Mouse (Mus musculus): ENCODE measurements around the gene Fgf13.

Gene Fgf13

GRCm38 (mm10) chrX:59567695-59568431 lies at the start of gene Fgf13:
Gene Fgf13, minus strand, starts transcription at chrX:59568071.
- peak; percentile 61 for DNase-seq (ENCODE audit: low spot score)

GRCm38 (mm10) chrX:59606535-59606934 lies 38.7 kb upstream of the Fgf13 start:
- DNase-seq (ENCODE audit: low spot score) = peak; percentile 42

- DNase-seq (ENCODE audit: low spot score) = peak; percentile 51
Measured at GRCm38 (mm10) chrX:59589050-59589449, 21.2 kb upstream of the Fgf13 start.

- peak; percentile 23 for DNase-seq (ENCODE audit: low spot score)
Measured at GRCm38 (mm10) chrX:59585508-59586186, 17.8 kb upstream of the Fgf13 start.

- DNase-seq (ENCODE audit: low spot score) = no peak
Measured at GRCm38 (mm10) chrX:59584034-59584433, 16.2 kb upstream of the Fgf13 start.

- peak; percentile 47 for DNase-seq (ENCODE audit: low spot score)
Measured at GRCm38 (mm10) chrX:59566826-59567694, 811 bp downstream of the Fgf13 start.

- DNase-seq (ENCODE audit: low spot score) = peak; percentile 25
Measured at GRCm38 (mm10) chrX:59566017-59566679, 1.7 kb downstream of the Fgf13 start.

- DNase-seq (ENCODE audit: low spot score) = no peak
Measured at GRCm38 (mm10) chrX:59547931-59548330, 19.9 kb downstream of the Fgf13 start.

- DNase-seq (ENCODE audit: low spot score) = peak; percentile 49
Measured at GRCm38 (mm10) chrX:59508273-59508672, 59.6 kb downstream of the Fgf13 start.

GRCm38 (mm10) chrX:59493388-59493787 lies 74.5 kb downstream of the Fgf13 start:
- no peak for DNase-seq (ENCODE audit: low spot score)

GRCm38 (mm10) chrX:59485426-59485825 lies 82.4 kb downstream of the Fgf13 start:
- no peak for DNase-seq (ENCODE audit: low spot score)

GRCm38 (mm10) chrX:59402596-59403285 lies 165.1 kb downstream of the Fgf13 start:
- DNase-seq (ENCODE audit: low spot score) = no peak

- no peak for DNase-seq (ENCODE audit: low spot score)
Measured at GRCm38 (mm10) chrX:59290916-59291411, 276.9 kb downstream of the Fgf13 start.

- no peak for DNase-seq (ENCODE audit: low spot score)
Measured at GRCm38 (mm10) chrX:59251576-59251975, 316.3 kb downstream of the Fgf13 start.

- DNase-seq (ENCODE audit: low spot score) = no peak
Measured at GRCm38 (mm10) chrX:59243752-59244151, 324.1 kb downstream of the Fgf13 start.

GRCm38 (mm10) chrX:59243176-59243575 lies 324.7 kb downstream of the Fgf13 start:
- DNase-seq (ENCODE audit: low spot score) = no peak

GRCm38 (mm10) chrX:59241460-59241747 lies 326.5 kb downstream of the Fgf13 start:
- DNase-seq (ENCODE audit: low spot score) = no peak

GRCm38 (mm10) chrX:59240683-59241459 lies 327.0 kb downstream of the Fgf13 start:
- DNase-seq (ENCODE audit: low spot score) = no peak

- DNase-seq (ENCODE audit: low spot score) = no peak
Measured at GRCm38 (mm10) chrX:59220675-59221074, 347.2 kb downstream of the Fgf13 start.

GRCm38 (mm10) chrX:59201146-59201545 lies 366.7 kb downstream of the Fgf13 start:
- no peak for DNase-seq (ENCODE audit: low spot score)

GRCm38 (mm10) chrX:59194149-59194548 lies 373.7 kb downstream of the Fgf13 start:
- no peak for DNase-seq (ENCODE audit: low spot score)
